Mouse (Mus musculus) ES-Bruce4 (cell line): Measurements from ENCODE around the gene Syce1l.

Experiments used
- CTCF ChIP-seq: IDR thresholded peaks from one replicate; pipeline ENCODE4 v1.8.1; 2011; ENCODE audit warnings: low read depth, low read length
- EP300 ChIP-seq: IDR thresholded peaks from 2 replicates; pipeline ENCODE4 v1.6.1; 2011; ENCODE audit warnings: low read depth, low read length; ENCODE audit not compliant: insufficient read depth
- POLR2A ChIP-seq: IDR thresholded peaks from one replicate; pipeline ENCODE4 v1.8.1; 2011; ENCODE audit warnings: low read length; ENCODE audit not compliant: insufficient read depth

- TF ChIP-seq CTCF (no peak), EP300 (no peak), POLR2A (no peak)
Measured at GRCm38 (mm10) chr8:113645220-113645619, 2.2 kb downstream of the Syce1l start.
